Mouse (Mus musculus) bone marrow macrophage, adult 2 months (primary cell): ENCODE results near the gene Hdac6.

Experiments used
- CTCF ChIP-seq: IDR thresholded peaks from 2 replicates; pipeline ENCODE4 v1.5.1; 2012; ENCODE audit warnings: low read depth, mild to moderate bottlenecking, low read length, moderate library complexity
- POLR2A ChIP-seq: IDR thresholded peaks from 2 replicates; pipeline ENCODE4 v1.6.1; 2012; ENCODE audit warnings: mild to moderate bottlenecking, low read depth, low read length, borderline replicate concordance

DNA sequence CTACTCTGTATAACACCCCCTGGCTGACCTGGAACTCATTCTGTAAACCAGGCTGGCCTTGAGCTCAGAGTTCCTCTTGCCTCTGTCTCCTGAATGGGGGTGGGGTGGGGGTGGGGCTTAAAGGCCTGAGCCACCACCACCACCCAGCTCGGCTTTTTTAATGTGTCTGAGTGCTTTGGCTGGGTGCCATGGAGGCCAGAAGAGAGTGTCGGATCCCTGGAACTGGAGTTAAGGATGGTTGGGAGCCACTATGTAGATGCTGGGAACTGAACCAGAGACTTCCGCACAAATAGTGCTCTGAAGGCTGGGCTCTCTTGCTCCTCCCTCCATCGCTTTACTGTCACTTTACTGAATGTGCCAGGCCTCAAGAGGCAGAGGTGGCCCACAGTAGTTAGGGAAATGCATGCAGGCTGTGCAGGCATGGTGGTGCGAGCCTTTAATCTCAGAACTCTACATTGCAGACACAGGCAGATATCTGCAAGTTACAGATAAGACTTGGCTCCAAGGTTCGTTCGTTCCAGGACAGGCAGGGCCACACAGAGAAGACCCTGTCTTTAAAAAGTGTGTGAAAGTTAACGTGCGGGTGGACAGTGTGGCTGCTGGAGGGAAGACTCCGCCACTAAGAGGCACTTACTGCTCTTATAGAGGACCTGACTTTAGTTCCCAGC is 45.5 kb upstream of the Hdac6 start:
- no peak for TF ChIP-seq CTCF
- TF ChIP-seq POLR2A = no peak
